Mouse (Mus musculus) midbrain, embryonic 10.5 days (tissue): ENCODE results near the gene Tgfb2. TPM values are rescaled to one million over a fixed set of nuclear protein-coding genes. Genes with fewer than 3 reads are reported as not detected.

Source experiments
- DNase-seq: peaks from one replicate; pipeline ENCODE4 v3.0.0-alpha.2; 2017; ENCODE audit warnings: low spot score
- H3K27ac ChIP-seq: fragments of 300-500 bp; sonication (generic); replicated peaks from 2 replicates; pipeline ENCODE4 v1.5.1; 2016; ENCODE audit warnings: mild to moderate bottlenecking
- H3K27me3 ChIP-seq: fragments of 300-500 bp; sonication (generic); 2 replicates; pipeline ENCODE4 v1.6.1; 2016; ENCODE audit warnings: low read depth, mild to moderate bottlenecking; ENCODE audit not compliant: poor library complexity, severe bottlenecking
- H3K36me3 ChIP-seq: fragments of 300-500 bp; sonication (generic); 2 replicates; pipeline ENCODE4 v1.6.1; 2016; ENCODE audit warnings: mild to moderate bottlenecking, moderate library complexity
- H3K4me1 ChIP-seq: fragments of 300-500 bp; sonication (generic); 2 replicates; pipeline ENCODE4 v1.6.1; 2016
- H3K4me3 ChIP-seq: fragments of 300-500 bp; sonication (generic); 2 replicates; pipeline ENCODE4 v1.5.1; 2016; ENCODE audit warnings: mild to moderate bottlenecking, moderate library complexity
- H3K9me3 ChIP-seq: fragments of 300-500 bp; sonication (generic); replicated peaks from 2 replicates; pipeline ENCODE4 v1.6.1; 2016; ENCODE audit warnings: mild to moderate bottlenecking
- WGBS: fragments of 180-500 bp; shearing (Covaris S2); methylation state at CpG from one replicate; pipeline ENCODE4 v1.1.7; 2016; 5-methylcytosine and 5-hydroxymethylcytosine counted together
- polyA plus RNA-seq: library from polyadenylated mRNA; unstranded; fragments of >200 nt; fragmentation: Nextera tagmentation; extraction: Ambion mirVana; gene quantifications from 2 replicates; pipeline ENCODE4 v1.2.1, GENCODE M21; 2016

The Tgfb2 gene
- polyA plus RNA-seq, 1 experiment from 2014 or later, result 11.1 TPM

DNA sequence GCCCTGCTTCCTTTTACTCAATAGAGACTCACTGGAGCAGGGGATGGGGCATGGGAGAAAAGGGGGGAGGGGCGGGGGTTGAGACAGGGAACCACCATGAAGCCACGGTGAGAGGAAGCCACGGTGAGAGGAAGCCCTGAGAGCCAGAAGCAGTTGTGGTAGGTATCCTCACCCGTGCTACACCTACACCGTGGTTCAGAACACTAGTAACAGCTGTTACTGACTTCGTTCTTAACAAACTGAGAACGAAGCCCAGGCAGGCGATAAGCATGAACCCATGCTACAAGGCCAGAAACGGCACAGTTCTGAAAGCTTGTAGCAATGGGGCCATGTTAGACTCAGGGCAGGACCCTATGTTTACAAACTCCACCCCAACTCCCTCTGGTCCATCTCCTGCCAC lies 9.6 kb downstream of the Tgfb2 start:
- H3K27ac ChIP-seq, result no peak overlapping the region
- no peak for DNase-seq
- H3K4me1 ChIP-seq, result no peaks in the 10 kb centered on the region
- no peaks in the 10 kb centered on the region for H3K27me3 ChIP-seq
- no peak overlapping the region for H3K4me3 ChIP-seq
- 92% methylated on average over 9 of the region's 9 CpGs for WGBS
- H3K9me3 ChIP-seq, result no peaks in the 10 kb centered on the region
- H3K36me3 ChIP-seq, result no peaks in the 10 kb centered on the region

DNA sequence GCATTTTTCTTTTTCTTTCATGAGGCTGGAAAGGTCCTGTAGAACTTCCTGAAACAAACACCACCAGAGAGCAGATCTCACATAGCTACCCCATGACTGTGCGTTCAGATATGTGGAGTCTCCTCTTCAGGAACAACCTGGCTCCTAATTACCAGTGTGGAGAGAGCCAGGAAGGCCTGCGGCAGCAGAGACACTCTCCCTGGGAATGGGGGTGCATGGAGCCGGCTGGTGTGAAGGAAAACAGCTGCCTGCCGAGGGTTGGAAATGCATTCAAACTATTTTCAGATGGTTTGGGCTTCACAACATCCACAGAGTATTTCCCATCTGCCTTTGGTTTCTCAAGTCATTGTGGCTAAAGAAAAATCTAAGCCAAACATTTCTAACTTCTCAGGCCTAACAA lies 10.4 kb downstream of the Tgfb2 start:
- H3K27ac ChIP-seq, result no peak overlapping the region
- H3K4me1 ChIP-seq, result no peaks in the 10 kb centered on the region
- H3K27me3 ChIP-seq, result no peaks in the 10 kb centered on the region
- 82% methylated on average over 4 of the region's 4 CpGs for WGBS
- H3K36me3 ChIP-seq, result no peaks in the 10 kb centered on the region
- H3K4me3 ChIP-seq, result no peak overlapping the region
- no peak for DNase-seq
- no peaks in the 10 kb centered on the region for H3K9me3 ChIP-seq

DNA sequence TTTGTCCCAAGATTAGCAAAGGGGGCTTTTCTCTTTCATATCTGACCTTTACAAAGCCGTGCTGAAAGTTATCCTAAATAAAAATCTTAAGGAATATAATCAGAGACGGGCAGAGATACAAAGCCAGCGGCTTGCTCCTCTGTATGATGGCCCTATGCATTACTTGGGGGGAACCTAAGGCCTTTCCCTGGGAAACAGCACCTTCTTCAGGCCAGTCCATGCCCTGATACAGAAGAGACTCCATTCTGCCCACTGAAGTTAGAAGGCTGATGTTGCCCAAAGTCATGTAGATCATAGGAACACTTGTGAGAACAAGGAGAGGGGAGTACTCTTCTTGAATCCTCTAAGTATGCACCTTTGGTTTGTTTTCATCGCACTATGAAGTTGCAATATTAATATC lies 13.4 kb downstream of the Tgfb2 start:
- Histone ChIP-seq H3K27ac (no peak overlapping the region), H3K27me3 (no peaks in the 10 kb centered on the region), H3K4me1 (peaks cover under 1% of the 10 kb centered on the region; the same call in 1 of the 2 replicates), H3K4me3 (no peak overlapping the region), H3K9me3 (no peaks in the 10 kb centered on the region), H3K36me3 (no peaks in the 10 kb centered on the region)
- no peak for DNase-seq
- 94% methylated on average over 4 of the region's 4 CpGs for WGBS

DNA sequence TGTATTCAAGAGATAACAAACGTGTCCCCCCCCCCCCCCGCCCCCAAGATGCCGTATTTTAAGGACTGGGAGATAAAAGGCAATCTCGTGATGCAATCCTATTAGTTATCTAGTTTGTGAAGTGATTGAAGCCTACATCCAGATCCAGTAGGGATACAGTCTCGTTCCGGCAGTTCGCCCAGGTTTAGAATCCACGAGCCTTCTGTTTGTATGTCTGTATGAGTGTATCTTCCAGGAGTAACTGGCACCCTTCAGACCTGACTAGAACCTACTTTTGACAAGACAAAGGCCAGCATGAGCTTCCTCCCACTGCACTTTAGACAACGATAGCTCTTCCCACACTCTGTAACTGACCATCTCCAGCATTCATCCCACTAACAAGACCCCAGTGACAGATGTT lies 14.1 kb downstream of the Tgfb2 start:
- no peak for DNase-seq
- H3K4me1 ChIP-seq, result peaks cover 3% of the 10 kb centered on the region; the same call in 1 of the 2 replicates
- H3K27ac ChIP-seq, result no peak overlapping the region
- WGBS, result 91% methylated on average over 9 of the region's 9 CpGs
- H3K9me3 ChIP-seq, result no peaks in the 10 kb centered on the region
- H3K36me3 ChIP-seq, result no peaks in the 10 kb centered on the region
- no peak overlapping the region for H3K4me3 ChIP-seq
- no peaks in the 10 kb centered on the region for H3K27me3 ChIP-seq

DNA sequence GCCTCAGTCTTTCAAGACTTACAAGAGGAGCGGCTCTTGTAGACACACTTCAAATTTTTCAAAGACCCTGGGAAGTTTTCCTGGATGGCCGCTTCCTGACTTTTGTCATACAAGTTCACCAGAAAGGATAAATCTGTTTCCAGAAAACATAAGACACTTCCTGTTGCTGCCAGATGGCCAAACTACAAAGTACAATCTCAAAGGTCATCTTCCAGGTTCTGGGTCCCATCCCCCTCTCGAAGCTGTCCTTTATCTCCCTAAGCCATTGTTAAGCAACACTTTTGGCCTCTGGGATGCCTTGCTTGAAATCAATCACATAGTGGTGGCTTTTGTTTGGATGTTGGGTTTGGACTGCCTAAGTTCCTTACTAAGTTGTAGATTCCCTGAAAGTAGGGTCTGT lies 21.7 kb downstream of the Tgfb2 start:
- no peak for DNase-seq
- no peak overlapping the region for H3K4me3 ChIP-seq
- 89% methylated on average over 3 of the region's 3 CpGs for WGBS
- peaks cover 11% of the 10 kb centered on the region for H3K4me1 ChIP-seq
- H3K9me3 ChIP-seq, result no peaks in the 10 kb centered on the region
- H3K27me3 ChIP-seq, result no peaks in the 10 kb centered on the region
- no peaks in the 10 kb centered on the region for H3K36me3 ChIP-seq
- no peak overlapping the region for H3K27ac ChIP-seq

DNA sequence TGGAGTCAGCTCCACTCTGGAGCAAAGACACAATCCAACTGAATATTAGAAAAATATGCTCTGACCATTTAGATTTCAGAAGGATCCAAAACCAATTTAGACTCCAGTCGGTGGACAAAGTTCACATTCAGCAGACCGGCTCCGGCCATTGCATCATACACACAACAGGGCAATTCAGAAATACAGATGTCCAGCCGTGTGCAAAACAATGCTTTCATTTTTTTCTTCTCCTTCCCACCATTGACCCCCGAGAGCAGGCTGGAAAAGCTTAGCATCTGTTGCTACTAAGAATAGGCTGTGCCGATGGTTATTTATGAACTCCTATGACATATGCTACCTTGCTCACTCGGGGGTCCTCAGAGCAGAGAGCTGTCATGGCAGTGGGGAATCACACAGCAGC lies 23.2 kb downstream of the Tgfb2 start:
- no peak for DNase-seq
- WGBS, result 67% methylated on average over 7 of the region's 7 CpGs

DNA sequence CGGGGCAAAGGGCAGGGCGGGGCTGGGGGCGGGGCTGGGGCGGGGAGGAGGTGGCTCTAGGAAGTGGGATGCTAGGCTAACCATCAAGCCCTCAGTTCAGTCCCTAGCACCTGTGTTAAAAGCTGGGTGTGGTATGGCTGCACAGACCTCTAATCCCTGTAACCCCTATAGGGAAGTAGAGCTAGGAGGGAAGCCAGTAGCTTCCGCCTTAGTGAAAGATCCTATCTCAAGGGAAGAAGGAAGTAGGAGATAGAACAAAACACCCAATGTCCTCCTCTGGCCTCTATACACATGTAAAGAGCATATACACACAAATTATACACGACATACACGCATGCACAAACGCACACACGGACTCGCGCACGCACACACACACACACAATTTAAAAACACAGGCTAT lies 28.2 kb downstream of the Tgfb2 start:
- H3K36me3 ChIP-seq, result no peaks in the 10 kb centered on the region
- DNase-seq, result no peak
- no peak overlapping the region for H3K27ac ChIP-seq
- H3K4me1 ChIP-seq, result peaks cover 12% of the 10 kb centered on the region
- 81% methylated on average over 12 of the region's 12 CpGs for WGBS
- no peak overlapping the region for H3K4me3 ChIP-seq
- H3K9me3 ChIP-seq, result no peaks in the 10 kb centered on the region
- no peaks in the 10 kb centered on the region for H3K27me3 ChIP-seq

More for the DNA sequence above, 23.2 kb downstream of the Tgfb2 start:
- Histone ChIP-seq H3K4me1 (peaks cover 11% of the 10 kb centered on the region), H3K27me3 (no peaks in the 10 kb centered on the region), H3K27ac (no peak overlapping the region), H3K4me3 (no peak overlapping the region), H3K9me3 (no peaks in the 10 kb centered on the region), H3K36me3 (no peaks in the 10 kb centered on the region)

DNA sequence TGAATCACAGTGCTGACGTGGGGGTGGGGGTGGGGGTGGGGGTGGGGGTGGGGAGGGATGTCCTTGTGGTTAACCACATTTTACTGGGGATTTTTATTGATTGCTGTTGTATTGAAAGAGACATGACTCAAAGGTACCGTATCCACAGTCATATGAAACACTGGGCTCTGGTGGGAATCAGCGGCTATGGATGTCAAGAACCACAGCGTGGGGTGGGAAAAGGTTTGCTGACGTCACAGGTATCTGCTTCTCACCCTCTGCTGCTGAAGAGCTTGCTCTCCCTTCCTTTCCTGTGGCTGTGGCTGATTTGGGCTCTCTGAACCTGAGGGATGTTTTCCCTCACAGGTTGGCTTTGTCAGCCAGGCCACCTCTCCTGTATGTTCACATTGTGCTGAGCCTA lies 29.6 kb downstream of the Tgfb2 start:
- DNase-seq, result no peak
- no peak overlapping the region for H3K4me3 ChIP-seq
- WGBS, result 68% methylated on average over 5 of the region's 5 CpGs
- H3K9me3 ChIP-seq, result no peaks in the 10 kb centered on the region
- no peaks in the 10 kb centered on the region for H3K27me3 ChIP-seq
- no peaks in the 10 kb centered on the region for H3K36me3 ChIP-seq
- 0 out of 2 replicates have a peak, but pooled peaks cover 8% of the 10 kb centered on the region for H3K4me1 ChIP-seq
- no peak overlapping the region for H3K27ac ChIP-seq

DNA sequence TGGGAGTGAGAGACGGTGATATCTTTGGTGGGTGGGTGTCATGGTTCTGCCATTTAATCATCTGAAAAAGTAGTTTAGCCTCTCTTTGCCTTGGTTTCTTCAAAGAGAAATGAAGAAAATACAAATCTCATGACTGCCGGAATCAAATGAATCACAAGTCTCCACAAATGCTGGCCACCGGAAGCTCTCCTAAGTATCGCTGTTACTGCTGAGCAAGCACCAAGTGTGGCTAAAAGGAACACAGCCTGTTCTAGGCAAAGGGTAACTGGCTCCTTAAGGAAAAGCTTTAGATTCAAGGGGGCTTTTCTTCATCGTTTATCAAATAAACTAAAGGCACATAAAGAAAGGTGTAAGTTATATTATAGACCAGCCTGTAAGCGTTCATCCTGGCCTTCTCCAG lies 30.5 kb downstream of the Tgfb2 start:
- DNase-seq, result no peak
- no peaks in the 10 kb centered on the region for H3K9me3 ChIP-seq
- no peaks in the 10 kb centered on the region for H3K27me3 ChIP-seq
- H3K4me3 ChIP-seq, result no peak overlapping the region
- 0 out of 2 replicates have a peak, but pooled peaks cover 8% of the 10 kb centered on the region for H3K4me1 ChIP-seq
- no peaks in the 10 kb centered on the region for H3K36me3 ChIP-seq
- 92% methylated on average over 6 of the region's 6 CpGs for WGBS
- H3K27ac ChIP-seq, result no peak overlapping the region

DNA sequence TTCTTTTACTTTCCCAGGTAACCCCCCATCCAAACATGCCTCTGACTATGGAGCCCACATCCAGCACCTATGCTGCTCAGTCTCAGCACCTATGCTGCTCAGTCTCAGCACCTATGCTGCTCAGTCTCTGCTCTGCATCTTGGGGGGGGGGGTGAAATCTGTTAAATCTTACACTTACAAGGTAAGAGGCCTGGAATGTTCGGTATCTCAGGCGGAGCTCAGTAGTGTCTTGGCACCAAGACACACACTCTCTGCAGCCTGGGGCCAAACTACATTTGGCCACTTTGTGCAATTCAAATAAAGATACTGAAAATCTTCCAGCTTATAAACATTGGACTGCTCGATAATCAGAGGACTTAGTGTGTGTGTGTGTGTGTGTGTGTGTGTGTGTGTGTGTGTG lies 31.2 kb downstream of the Tgfb2 start:
- H3K27me3 ChIP-seq, result no peaks in the 10 kb centered on the region
- no peaks in the 10 kb centered on the region for H3K36me3 ChIP-seq
- no peak overlapping the region for H3K4me3 ChIP-seq
- 95% methylated on average over 3 of the region's 3 CpGs for WGBS
- H3K27ac ChIP-seq, result no peak overlapping the region
- no peak for DNase-seq
- H3K9me3 ChIP-seq, result no peaks in the 10 kb centered on the region
- H3K4me1 ChIP-seq, result 0 out of 2 replicates have a peak, but pooled peaks cover 8% of the 10 kb centered on the region

DNA sequence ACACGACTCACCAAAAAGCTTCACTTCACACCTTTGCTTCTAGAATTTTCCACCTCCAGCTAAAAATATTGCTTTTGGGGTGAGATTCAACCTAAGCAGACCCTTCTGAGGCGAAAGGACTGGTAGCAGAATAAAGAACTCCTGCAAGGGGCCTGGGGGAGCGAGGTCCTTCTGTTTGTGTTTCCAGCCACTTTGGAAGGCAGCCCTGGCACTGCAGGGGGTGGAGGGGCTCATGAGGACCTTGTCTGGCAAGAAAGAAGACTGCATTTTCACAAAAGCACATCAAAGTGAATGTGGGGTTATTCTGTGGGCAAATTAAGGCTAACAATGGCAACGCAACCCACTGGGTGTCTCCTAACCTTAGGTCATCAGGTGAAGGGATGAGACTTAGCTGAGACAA lies 32.6 kb downstream of the Tgfb2 start:
- Histone ChIP-seq H3K27me3 (no peaks in the 10 kb centered on the region), H3K36me3 (no peaks in the 10 kb centered on the region), H3K27ac (no peak overlapping the region), H3K9me3 (no peaks in the 10 kb centered on the region), H3K4me1 (0 out of 2 replicates have a peak, but pooled peaks cover 8% of the 10 kb centered on the region), H3K4me3 (no peak overlapping the region)
- DNase-seq, result no peak
- WGBS, result 68% methylated on average over 4 of the region's 4 CpGs

DNA sequence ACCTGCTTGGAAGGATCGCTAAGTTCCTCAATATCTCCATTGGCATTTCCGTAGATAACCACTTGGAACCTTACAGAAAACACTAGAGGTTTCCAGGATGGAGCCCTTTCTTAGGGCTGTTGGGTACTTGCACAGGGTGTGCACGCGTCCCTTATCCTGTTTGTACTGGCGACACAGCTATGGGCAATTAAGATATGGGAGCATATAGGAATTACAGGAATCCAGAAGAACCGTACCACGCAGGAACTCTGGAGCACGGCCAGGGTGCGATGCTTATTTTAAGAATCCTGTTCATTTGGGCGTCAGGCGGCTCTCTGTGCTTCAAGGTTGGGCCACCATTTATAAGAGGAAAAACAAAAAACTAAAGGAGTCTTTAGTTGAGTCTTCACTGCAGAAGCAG lies 42.4 kb downstream of the Tgfb2 start:
- 93% methylated on average over 11 of the region's 11 CpGs for WGBS
- H3K4me3 ChIP-seq, result no peak overlapping the region
- H3K4me1 ChIP-seq, result no peaks in the 10 kb centered on the region
- H3K27ac ChIP-seq, result no peak overlapping the region
- no peaks in the 10 kb centered on the region for H3K9me3 ChIP-seq
- no peak for DNase-seq
- no peaks in the 10 kb centered on the region for H3K36me3 ChIP-seq
- H3K27me3 ChIP-seq, result no peaks in the 10 kb centered on the region

DNA sequence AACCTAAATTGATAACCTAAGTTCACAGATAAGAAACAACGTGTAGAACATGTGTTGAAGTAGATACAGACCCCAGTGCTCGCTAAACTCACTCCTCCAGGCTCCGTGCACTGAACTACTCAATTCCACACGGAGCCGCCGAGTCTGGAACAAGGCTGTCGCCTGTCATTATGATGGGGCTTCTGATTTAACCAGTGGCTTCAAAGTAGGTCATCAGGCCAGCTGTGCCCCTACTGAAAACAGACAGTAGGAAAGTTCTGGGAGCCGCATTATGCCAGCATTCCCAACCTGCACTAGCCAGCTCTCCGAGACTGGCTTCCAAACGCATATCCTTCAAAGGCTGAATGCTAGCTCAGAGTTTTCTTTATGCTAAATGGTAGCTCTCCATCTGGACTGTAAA lies 42.8 kb downstream of the Tgfb2 start:
- WGBS, result 92% methylated on average over 10 of the region's 10 CpGs
- H3K27ac ChIP-seq, result no peak overlapping the region
- DNase-seq, result no peak
- H3K27me3 ChIP-seq, result no peaks in the 10 kb centered on the region
- H3K4me1 ChIP-seq, result no peaks in the 10 kb centered on the region
- H3K36me3 ChIP-seq, result no peaks in the 10 kb centered on the region
- no peak overlapping the region for H3K4me3 ChIP-seq
- H3K9me3 ChIP-seq, result no peaks in the 10 kb centered on the region
